Mouse (Mus musculus): ENCODE measurements at regions not wholly inside any gene's neighbourhood (a gene's known extent, or its start where the extent isn't known, plus 50 kb on each side); places are given as distances from the start of the nearest gene placed in this dataset.
"Not testable (repeated sequence)": the region's sequence is repeated elsewhere in the genome, so short reads cannot be mapped to it uniquely, and the experiment has no call there.

GRCm38 (mm10) chr3:50652265-50652664 is 208.9 kb upstream of the Slc7a11 start:
- DNase-seq (ENCODE audit: low spot score in 2 of 2), result no peak

DNA sequence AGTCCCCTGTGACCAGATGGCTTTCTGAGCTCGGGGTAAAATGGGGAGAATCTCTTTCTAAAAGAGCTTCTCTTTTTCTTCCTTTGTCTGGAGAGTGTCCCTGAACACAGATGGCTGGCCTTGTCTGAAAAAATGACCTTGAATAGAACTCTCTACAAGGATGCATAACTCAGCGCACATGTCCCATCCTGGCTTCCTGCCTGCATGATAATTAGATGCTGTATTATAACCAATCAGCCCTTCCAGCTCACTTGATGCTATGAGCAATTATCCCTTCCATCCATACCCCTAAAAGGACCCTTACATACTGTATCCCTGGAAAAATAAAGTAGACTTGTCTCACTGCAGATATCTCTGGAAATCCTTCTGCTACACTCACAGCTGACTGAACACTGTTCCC is 199.7 kb upstream of the Slc7a11 start:
- DNase-seq (ENCODE audit: low spot score in 2 of 2), result no peak

GRCm38 (mm10) chr3:50639907-50640323 is 196.5 kb upstream of the Slc7a11 start:
- no peak for DNase-seq (ENCODE audit: low spot score in 2 of 2)

DNA sequence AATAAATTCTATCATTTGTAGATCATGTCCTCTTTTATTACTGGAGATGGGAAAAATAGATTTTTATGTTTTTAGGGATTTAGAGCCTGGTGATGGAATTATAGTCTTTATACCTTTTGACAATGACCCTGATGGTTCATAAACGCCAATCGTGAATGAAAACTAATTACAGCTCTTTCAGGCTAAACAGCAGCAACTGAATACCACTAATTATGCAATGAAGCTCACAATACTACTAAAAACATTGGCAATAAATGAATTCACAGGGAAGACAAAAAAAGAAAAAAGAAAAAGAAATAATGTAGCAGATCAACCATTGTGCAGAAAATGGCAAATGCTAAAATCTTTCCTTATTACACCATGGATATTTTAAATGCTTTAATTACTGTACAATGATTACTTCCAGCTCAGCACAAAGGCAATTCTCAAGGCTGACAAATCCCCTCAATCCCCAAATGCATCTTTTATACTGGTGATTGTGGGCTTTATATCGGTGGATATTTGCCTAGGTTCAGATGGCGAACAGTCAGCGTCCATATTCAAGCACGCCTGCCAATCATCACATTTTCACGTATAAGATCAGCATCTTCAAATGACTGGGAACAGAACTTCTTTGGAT is 191.2 kb upstream of the Slc7a11 start:
- no peak for DNase-seq (ENCODE audit: low spot score in 2 of 2)

GRCm38 (mm10) chr3:50631286-50631685 is 187.9 kb upstream of the Slc7a11 start:
- no peak for DNase-seq (ENCODE audit: low spot score in 2 of 2)

DNA sequence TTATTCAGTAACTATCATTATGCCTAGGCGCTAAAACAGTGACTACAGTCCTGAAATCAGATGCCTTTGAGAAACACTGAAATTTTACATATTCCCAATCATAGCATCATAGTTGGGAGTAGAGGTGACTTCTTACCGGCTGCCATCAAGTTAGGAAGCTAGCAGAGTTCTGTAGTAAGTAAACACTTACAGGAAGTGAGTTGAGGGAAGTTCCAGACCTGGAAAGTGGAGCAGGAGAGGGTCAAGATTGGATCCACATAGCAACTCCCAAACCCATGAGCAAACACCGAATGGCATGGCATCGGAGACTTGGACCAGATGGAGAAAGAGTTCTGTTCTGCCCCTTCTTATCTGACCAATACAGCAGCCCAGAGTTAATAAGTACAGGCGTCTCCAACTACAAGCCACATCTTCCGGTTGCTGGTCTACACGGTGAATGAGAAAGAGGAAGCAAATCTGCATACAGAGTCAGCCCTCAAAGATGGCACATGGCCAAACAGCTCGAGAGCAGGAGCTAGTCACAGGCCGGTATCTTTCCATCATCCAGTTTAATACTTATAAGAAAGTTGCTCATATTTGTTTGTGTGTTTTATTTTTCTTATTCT is 184.8 kb upstream of the Slc7a11 start:
- DNase-seq (ENCODE audit: low spot score in 2 of 2), result peak in 1 of 2 experiments; percentile 20

DNA sequence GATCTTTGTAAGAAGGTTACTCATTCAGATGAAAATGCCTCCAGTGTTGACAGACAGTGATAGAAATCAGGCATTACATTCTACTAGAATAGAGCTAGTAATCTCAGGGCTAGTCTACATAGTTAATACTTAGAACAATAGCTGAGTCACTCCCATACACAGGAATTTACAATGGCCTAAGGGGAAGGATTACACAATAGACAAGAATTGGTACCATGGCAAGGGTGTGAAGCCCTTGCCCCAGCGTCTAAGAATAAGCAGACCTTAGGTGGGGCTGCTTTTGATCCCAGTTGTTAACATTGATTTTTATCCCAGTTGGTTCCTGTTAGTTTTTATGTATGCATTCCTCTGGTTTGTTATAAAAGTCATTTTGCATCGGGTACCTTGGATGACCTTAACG is 177.8 kb upstream of the Slc7a11 start:
- DNase-seq (ENCODE audit: low spot score in 2 of 2), result not testable (repeated sequence)

DNA sequence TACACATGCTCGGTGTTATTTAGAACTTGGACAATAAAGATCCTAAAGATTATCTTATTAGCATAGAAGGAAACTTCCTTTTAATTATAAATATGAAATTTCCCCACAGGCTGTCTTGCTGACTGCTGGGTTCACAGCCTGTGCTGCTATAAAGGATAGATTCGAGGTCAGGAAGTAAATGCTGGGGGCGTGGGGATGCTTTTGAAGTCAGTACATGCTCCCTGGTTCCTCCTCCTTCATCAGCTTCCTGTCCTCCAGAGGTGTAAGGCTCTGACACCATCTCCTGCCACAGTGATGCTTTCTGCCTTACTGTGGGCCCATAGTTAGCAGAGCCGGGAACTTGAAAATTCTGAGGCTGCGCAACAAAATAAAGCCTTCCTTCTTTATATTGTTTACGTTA is 175.6 kb upstream of the Slc7a11 start:
- DNase-seq (ENCODE audit: low spot score in 2 of 2), result no peak

- no peak for DNase-seq (ENCODE audit: low spot score in 2 of 2)
These were observed 172.2 kb upstream of the Slc7a11 start for GRCm38 (mm10) chr3:50615384-50616285.

GRCm38 (mm10) chr3:50613011-50613410 is 169.6 kb upstream of the Slc7a11 start:
- no peak for DNase-seq (ENCODE audit: low spot score in 2 of 2)

DNA sequence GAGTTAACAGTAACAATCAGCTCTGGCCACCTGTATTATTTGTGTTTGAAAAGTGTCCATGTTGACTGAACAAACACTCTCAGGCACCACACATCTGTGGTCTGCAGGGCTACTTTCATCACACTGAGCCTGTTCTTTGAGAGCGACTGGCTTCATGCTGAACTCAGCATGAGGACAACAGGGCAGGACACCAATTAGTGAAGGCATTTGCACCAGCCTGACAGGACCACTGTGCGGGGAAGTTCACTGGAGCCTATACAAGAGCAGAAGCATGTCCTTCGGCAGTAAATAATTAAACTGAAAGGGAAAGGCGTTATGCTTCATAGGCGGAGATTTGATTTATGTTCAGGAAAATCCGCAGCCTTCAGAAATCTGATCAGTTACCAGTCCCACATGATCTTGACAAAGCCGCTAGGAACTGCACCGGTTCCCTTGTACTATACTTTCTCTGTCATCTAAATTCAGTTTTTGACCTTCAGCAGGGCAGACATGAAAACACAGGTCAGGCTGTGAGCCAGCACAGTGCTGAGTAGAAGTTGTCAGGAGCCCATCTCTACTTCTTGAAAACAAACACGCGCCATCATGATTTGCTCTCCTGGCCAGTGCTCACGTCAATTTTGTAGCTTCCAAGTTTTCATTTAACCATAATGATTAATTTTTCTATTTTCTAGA is 166.1 kb upstream of the Slc7a11 start:
- no peak for DNase-seq (ENCODE audit: low spot score in 2 of 2)

DNA sequence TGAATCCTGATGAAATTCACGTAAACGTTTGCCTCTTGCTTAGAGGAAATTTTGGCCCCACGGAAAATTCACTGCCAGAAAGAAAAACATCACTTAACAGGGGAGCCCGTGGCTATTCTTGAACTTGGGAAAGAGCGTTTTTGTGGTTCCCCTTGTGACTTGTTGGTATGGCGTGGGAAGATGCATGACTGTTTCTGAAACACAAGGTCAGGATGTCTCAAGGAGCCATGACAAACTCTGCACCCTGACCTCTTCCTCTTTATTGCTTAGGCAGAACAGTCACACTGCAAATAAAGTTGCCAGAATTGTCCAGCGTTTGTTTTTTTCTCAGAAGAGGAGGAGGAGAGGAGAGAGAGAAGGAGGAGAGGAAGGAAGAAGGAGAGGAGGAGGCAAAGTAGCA is 164.3 kb upstream of the Slc7a11 start:
- DNase-seq (ENCODE audit: low spot score in 2 of 2), result no peak

DNA sequence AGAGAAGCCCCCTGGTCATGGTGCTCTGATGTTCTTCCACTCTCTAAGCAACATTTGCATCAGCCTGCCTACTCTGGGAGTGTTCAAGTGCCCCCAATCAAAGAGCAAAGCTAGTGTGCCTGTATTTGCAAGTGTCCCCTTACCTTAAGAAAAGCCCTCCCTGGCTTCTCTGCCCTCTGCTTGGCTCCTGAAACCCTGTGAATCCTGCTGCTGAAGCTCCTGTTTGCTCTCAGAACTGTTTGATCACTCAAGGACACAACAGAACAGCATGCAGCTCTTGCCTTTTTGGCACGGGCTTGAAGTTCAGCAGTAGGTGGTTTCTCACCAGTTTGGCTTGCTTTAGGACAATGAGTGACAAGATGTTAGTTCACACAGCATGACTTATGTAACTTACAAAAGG is 163.6 kb upstream of the Slc7a11 start:
- no peak for DNase-seq (ENCODE audit: low spot score in 2 of 2)

GRCm38 (mm10) chr3:50605750-50606149 is 162.3 kb upstream of the Slc7a11 start:
- no peak for DNase-seq (ENCODE audit: low spot score in 2 of 2)

DNA sequence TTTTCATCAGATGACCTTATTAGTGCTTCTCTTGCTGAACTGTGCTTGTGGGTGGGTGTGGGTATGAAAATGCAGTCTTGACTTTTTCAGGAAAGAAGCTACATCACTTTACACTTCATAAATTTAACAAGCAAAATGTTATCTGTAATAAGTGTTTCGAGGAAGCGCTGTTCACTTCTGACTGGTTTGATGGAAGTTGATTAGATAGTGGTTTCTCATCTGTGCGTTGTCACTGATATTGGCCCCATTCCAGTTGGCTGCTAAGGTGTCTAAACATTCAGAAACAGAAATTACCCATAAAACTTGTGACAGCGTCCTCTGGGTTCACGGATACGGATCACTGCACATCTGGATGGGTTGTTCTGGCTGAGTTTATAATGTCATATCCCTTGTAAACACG is 159.8 kb upstream of the Slc7a11 start:
- DNase-seq (ENCODE audit: low spot score in 2 of 2), result no peak

DNA sequence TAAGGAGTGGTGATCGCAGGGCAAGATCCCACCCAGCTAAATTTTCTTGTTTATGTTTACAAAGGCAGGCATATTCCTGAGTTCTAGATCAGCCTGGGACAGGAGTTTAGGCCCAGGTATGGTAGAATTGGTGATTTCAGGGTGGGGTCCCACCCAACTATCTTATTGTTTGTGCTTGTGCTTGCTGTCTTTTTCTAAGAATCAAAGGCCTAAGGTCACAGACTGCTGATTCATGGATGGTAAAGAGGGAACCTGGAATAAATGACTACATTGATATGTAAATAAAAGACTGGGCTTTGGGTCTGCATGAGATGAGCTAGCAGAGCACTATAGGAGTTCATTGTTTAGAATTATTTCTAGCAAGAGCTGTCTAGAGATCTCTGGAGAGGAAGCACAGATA is 152.3 kb upstream of the Slc7a11 start:
- DNase-seq (ENCODE audit: low spot score in 2 of 2), result no peak

DNA sequence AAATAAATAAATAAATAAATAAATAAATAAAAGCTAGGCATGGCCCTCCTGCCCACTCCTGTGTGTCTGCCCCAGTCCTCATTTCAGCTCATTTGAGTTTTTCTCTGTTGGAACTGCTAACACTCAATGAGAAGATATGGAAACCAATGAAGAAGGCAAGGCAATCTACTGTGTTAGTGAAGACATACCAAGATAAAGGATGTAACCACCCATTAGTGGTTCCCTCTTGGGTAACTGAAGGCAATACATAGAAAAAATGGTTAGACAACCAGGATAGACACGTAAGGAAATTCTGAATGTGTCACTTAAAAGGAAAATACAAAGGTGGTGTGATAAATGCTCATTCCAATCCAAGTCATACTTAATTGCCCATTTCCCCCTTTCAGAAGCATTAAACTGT is 140.9 kb upstream of the Slc7a11 start:
- DNase-seq (ENCODE audit: low spot score in 2 of 2), result no peak

GRCm38 (mm10) chr3:50583475-50583874 is 140.1 kb upstream of the Slc7a11 start:
- no peak for DNase-seq (ENCODE audit: low spot score in 2 of 2)

- no peak for DNase-seq (ENCODE audit: low spot score in 2 of 2)
These were observed 131.0 kb upstream of the Slc7a11 start for GRCm38 (mm10) chr3:50574388-50574787.

GRCm38 (mm10) chr3:50570027-50570426 is 126.6 kb upstream of the Slc7a11 start:
- no peak for DNase-seq (ENCODE audit: low spot score in 2 of 2)

GRCm38 (mm10) chr3:50569565-50569964 is 126.2 kb upstream of the Slc7a11 start:
- DNase-seq (ENCODE audit: low spot score in 2 of 2), result peak; percentile 30 to 41

DNA sequence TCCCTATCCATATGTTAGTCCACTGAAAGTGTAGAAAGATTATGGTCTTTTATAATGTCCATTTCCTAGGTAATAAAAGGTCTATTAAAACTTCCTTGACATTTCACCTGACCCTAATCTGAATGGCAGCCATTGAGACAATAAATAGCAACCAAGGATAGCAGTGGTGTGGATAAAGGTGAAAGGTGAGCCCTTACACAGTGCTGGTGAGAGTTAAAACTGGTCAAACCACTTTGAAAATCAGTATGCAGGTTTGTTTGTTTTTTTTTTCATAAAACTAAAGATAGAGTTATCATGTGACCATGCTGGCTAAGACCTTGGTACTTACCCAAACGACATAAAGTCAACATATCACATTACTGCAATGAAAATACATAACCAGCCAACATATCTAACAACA is 110.7 kb upstream of the Slc7a11 start:
- no peak for DNase-seq (ENCODE audit: low spot score in 2 of 2)
